40 mouse cellular contexts compared by ENCODE assay signal in the genomic region with DNA sequence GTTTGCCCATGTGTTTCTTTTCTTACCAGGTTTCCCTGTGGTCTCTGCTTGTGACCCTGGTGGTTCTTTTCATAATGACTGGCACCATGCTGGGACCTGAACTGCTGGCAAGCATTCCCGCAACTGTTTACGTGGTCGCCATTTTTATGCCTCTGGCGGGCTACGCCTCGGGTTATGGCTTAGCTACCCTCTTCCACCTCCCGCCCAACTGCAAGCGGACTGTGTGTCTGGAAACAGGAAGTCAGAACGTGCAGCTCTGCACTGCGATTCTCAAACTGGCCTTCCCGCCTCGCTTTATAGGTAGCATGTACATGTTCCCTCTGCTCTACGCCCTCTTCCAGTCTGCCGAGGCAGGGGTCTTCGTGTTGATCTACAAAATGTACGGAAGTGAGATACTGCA. TPM values are rescaled to one million over a fixed set of nuclear protein-coding genes. Genes with fewer than 3 reads are reported as not detected.
"Had no signal": no experiment of that assay in that cellular context is flagged by ENCODE, and none has a peak within 500 bp of the region (broad histone marks: within the 10 kb centered on the region; RNA-seq: fewer than 3 reads in every experiment).

No protein-coding gene starts in this region.

RNA-seq across cellular contexts. Expression of a gene that starts 5.1 kb away (rescaled TPM):
- total RNA-seq: heart, postnatal 10 days; heart, postnatal 14 days; heart, postnatal 25 days; hematopoietic stem cell, adult 5-6 weeks had no signal
- polyA plus RNA-seq: inflammation-experienced regulatory T-cells, adult 6 months had no signal

RNA-seq across cellular contexts. Expression of a gene that starts 37.3 kb away (rescaled TPM):
- total RNA-seq: heart, postnatal 10 days; heart, postnatal 14 days; heart, postnatal 25 days; heart, postnatal 36 days; heart, postnatal 4 days; hematopoietic stem cell, adult 5-6 weeks; hindbrain, postnatal 0 days; layer of hippocampus, adult 18-20 months; layer of hippocampus, adult 2 months; layer of hippocampus, adult 8-10 months; layer of hippocampus, postnatal 10 days; layer of hippocampus, postnatal 14 days; layer of hippocampus, postnatal 25 days; layer of hippocampus, postnatal 36 days; left cerebral cortex, adult 18-20 months; left cerebral cortex, adult 2 months; left cerebral cortex, adult 8-10 months had no signal
- polyA plus RNA-seq: heart, embryonic 13.5 days; heart, embryonic 14.5 days; heart, embryonic 15.5 days; heart, embryonic 16.5 days; heart, postnatal 0 days; hindbrain, embryonic 10.5 days; hindbrain, embryonic 11.5 days; hindbrain, embryonic 12.5 days; hindbrain, embryonic 13.5 days; hindbrain, embryonic 14.5 days; hindbrain, embryonic 15.5 days; hindbrain, embryonic 16.5 days; hindbrain, postnatal 0 days; inflammation-experienced regulatory T-cells, adult 6 months; intestine, embryonic 14.5 days; intestine, embryonic 15.5 days; intestine, embryonic 16.5 days; intestine, postnatal 0 days; kidney, adult 2 months; kidney, embryonic 14.5 days; kidney, embryonic 15.5 days; kidney, embryonic 16.5 days; kidney, postnatal 0 days; large intestine, adult 2 months had no signal
